Mouse (Mus musculus): ENCODE data around the gene Eri3. TPM values are rescaled to one million over a fixed set of nuclear protein-coding genes. Genes with fewer than 3 reads are reported as not detected.
A peak's percentile ranks its signal among the peaks of the same experiment; 100 is the strongest.

Gene Eri3
- total and polyA plus RNA-seq, 3 experiments = 20.7 to 151 (median 54.3) TPM

- Histone ChIP-seq H3K4me1 (ENCODE audit: insufficient read depth, low read depth, low read length) (peaks cover 20% of the 10 kb centered on the region), H3K36me3 (replicated peaks) (peaks cover 37% of the 10 kb centered on the region), H3K4me3 (ENCODE audit: low read depth, low read length) (peak overlapping the region; percentile 92), H3K27me3 (ENCODE audit: insufficient read depth, low read length) (peaks cover 8% of the 10 kb centered on the region), H3K9me3 (replicated peaks) (no peaks in the 10 kb centered on the region)
- ATAC-seq (ENCODE audit: extremely low read depth, insufficient number of reproducible peaks, low FRiP score, poor library complexity, severe bottlenecking) = no peak
- TF ChIP-seq CTCF (IDR thresholded peaks at IDR 0.05; ENCODE audit: low read depth, low read length) = no peak
- TF ChIP-seq GATA1 (IDR thresholded peaks at IDR 0.05; ENCODE audit: borderline replicate concordance, low read length) = no peak
- TF ChIP-seq POLR2AphosphoS5 (IDR thresholded peaks at IDR 0.05; ENCODE audit: insufficient replicate concordance, low read depth, low read length) = no peak
- no peak for TF ChIP-seq GATA2 (IDR thresholded peaks at IDR 0.05; ENCODE audit: borderline replicate concordance, low read depth, low read length)
- TF ChIP-seq TAL1 (conservative IDR thresholded peaks at IDR 0.05; ENCODE audit: low read depth, low read length) = no peak
- no peak for DNase-seq (ENCODE audit: low spot score)
These were observed 132.3 kb downstream of the Eri3 start for GRCm38 (mm10) chr4:117682463-117682862.

GRCm38 (mm10) chr4:117683048-117683768, 133.0 kb downstream of the Eri3 start:
- no peak for TF ChIP-seq CTCF (IDR thresholded peaks at IDR 0.05; ENCODE audit: low read depth, low read length)
- no peak for TF ChIP-seq TAL1 (conservative IDR thresholded peaks at IDR 0.05; ENCODE audit: low read depth, low read length)
- TF ChIP-seq GATA2 (IDR thresholded peaks at IDR 0.05; ENCODE audit: borderline replicate concordance, low read depth, low read length) = no peak
- no peak for TF ChIP-seq GATA1 (IDR thresholded peaks at IDR 0.05; ENCODE audit: borderline replicate concordance, low read length)
- TF ChIP-seq POLR2AphosphoS5 (IDR thresholded peaks at IDR 0.05; ENCODE audit: insufficient replicate concordance, low read depth, low read length) = no peak
- H3K4me1 ChIP-seq (ENCODE audit: insufficient read depth, low read depth, low read length) = peaks cover 20% of the 10 kb centered on the region
- H3K9me3 ChIP-seq (replicated peaks) = no peaks in the 10 kb centered on the region
- H3K36me3 ChIP-seq (replicated peaks) = peaks cover 30% of the 10 kb centered on the region
- H3K27me3 ChIP-seq (ENCODE audit: insufficient read depth, low read length) = peaks cover 8% of the 10 kb centered on the region
- DNase-seq (ENCODE audit: low spot score) (no peak), ATAC-seq (ENCODE audit: extremely low read depth, insufficient number of reproducible peaks, low FRiP score, poor library complexity, severe bottlenecking) (no peak)
- H3K4me3 ChIP-seq (ENCODE audit: low read depth, low read length) = no peak overlapping the region

DNA sequence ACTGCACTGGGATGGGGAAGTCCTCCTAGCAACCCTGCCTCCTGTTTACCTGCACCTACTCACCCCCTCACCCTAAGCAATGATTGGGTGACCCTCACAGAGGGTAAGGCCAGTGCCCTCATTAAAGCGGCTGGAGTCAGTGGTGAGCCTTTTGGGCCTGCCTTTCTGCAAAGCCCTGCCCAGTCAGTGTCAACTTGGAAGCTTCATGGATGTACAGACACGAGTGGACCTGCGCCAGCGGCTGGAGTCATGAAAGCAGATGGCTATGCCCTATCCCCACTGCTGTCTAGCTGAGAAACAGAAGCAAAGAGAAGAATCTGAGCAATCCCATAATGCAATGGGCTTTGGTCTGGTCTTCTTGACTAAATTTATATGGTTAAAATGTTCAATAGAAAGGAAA, 136.2 kb downstream of the Eri3 start:
- no peak for ATAC-seq (ENCODE audit: extremely low read depth, insufficient number of reproducible peaks, low FRiP score, poor library complexity, severe bottlenecking)
- peaks cover 10% of the 10 kb centered on the region for H3K27me3 ChIP-seq (ENCODE audit: insufficient read depth, low read length)

DNA sequence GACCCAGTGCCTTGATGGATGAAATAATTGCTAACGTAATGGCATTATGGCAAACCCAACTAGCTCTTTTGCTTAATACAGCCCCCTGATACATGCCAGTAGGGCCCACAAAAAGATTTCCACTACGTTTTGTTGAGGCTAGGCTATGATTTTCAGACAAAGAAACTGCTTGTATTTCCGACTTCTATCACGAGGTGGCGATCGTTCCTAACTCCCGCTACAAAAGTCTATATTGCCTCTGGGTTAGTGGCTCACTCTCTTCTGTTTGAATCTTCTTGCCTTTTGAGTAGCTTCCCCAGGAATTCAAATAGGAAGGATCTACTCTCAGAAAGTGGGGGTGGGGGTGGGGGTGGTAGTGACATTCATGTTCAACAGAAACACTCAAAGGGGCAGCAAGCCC, 155.2 kb downstream of the Eri3 start:
- Histone ChIP-seq H3K4me1 (ENCODE audit: insufficient read depth, low read depth, low read length) (no peaks in the 10 kb centered on the region), H3K4me3 (ENCODE audit: low read depth, low read length) (no peak overlapping the region), H3K27me3 (ENCODE audit: insufficient read depth, low read length) (peaks cover 11% of the 10 kb centered on the region), H3K9me3 (replicated peaks) (no peaks in the 10 kb centered on the region), H3K36me3 (replicated peaks) (no peaks in the 10 kb centered on the region)
- ATAC-seq (ENCODE audit: extremely low read depth, insufficient number of reproducible peaks, low FRiP score, poor library complexity, severe bottlenecking) (no peak), DNase-seq (ENCODE audit: low spot score) (peak; percentile 14)
- TF ChIP-seq CTCF (IDR thresholded peaks at IDR 0.05; ENCODE audit: low read depth, low read length) = peak; percentile 26; the same call in 1 of the 2 replicates
- no peak for TF ChIP-seq GATA1 (IDR thresholded peaks at IDR 0.05; ENCODE audit: borderline replicate concordance, low read length)
- no peak for TF ChIP-seq POLR2AphosphoS5 (IDR thresholded peaks at IDR 0.05; ENCODE audit: insufficient replicate concordance, low read depth, low read length)

More for the DNA sequence above, 136.2 kb downstream of the Eri3 start:
- no peak for DNase-seq (ENCODE audit: low spot score)
- Histone ChIP-seq H3K4me3 (ENCODE audit: low read depth, low read length) (no peak overlapping the region), H3K36me3 (replicated peaks) (no peaks in the 10 kb centered on the region), H3K9me3 (replicated peaks) (no peaks in the 10 kb centered on the region), H3K4me1 (ENCODE audit: insufficient read depth, low read depth, low read length) (peaks cover 10% of the 10 kb centered on the region)
- TF ChIP-seq POLR2AphosphoS5 (IDR thresholded peaks at IDR 0.05; ENCODE audit: insufficient replicate concordance, low read depth, low read length) = no peak
- TF ChIP-seq GATA2 (IDR thresholded peaks at IDR 0.05; ENCODE audit: borderline replicate concordance, low read depth, low read length) = no peak
- no peak for TF ChIP-seq GATA1 (IDR thresholded peaks at IDR 0.05; ENCODE audit: borderline replicate concordance, low read length)
- TF ChIP-seq TAL1 (conservative IDR thresholded peaks at IDR 0.05; ENCODE audit: low read depth, low read length) = no peak
- TF ChIP-seq CTCF (IDR thresholded peaks at IDR 0.05; ENCODE audit: low read depth, low read length) = no peak

DNA sequence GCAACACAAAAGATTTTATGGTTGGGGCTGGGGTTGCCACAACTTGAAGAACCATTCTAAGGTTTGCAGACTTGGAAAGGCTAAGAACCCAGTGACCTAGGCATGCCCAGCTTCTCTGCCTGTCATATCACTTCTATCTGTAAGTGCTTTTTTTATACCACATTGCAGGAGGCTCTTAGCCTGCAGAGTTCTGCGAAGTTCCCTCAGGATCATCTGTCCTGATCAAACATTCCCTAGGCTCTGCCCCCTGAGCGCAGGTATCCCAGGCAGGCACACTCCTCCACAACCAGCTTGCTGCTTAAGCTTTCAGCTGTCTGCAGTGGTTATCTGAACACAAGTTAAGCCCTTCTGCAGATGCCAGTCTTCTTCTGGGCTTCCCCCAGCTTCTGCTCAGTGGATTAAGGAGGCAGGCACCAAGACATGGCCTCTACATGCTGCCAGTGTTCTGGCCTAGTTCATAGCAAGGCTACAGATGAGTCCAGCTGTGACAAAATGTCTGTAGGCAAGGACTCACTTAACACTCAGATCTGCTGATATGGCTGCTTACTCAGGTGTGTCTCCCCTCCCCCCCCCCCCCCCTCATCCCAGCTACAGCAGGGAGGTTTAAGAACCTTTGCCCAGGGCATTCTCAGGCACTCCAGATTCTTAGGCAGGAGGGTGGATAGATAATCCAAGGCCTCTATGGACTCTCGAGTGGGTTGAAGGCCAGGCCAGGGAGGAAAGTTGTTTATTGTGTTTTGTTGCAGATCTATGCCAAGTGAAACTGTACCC, 158.8 kb downstream of the Eri3 start:
- no peak overlapping the region for H3K4me3 ChIP-seq (ENCODE audit: low read depth, low read length)
- H3K27me3 ChIP-seq (ENCODE audit: insufficient read depth, low read length) = peaks cover 5% of the 10 kb centered on the region; the same call in 1 of the 2 replicates
- no peaks in the 10 kb centered on the region for H3K9me3 ChIP-seq (replicated peaks)
- TF ChIP-seq GATA2 (IDR thresholded peaks at IDR 0.05; ENCODE audit: borderline replicate concordance, low read depth, low read length) (no peak), GATA1 (IDR thresholded peaks at IDR 0.05; ENCODE audit: borderline replicate concordance, low read length) (no peak), POLR2AphosphoS5 (IDR thresholded peaks at IDR 0.05; ENCODE audit: insufficient replicate concordance, low read depth, low read length) (no peak), TAL1 (conservative IDR thresholded peaks at IDR 0.05; ENCODE audit: low read depth, low read length) (no peak), CTCF (IDR thresholded peaks at IDR 0.05; ENCODE audit: low read depth, low read length) (no peak)
- no peaks in the 10 kb centered on the region for H3K36me3 ChIP-seq (replicated peaks)
- DNase-seq (ENCODE audit: low spot score) (no peak), ATAC-seq (ENCODE audit: extremely low read depth, insufficient number of reproducible peaks, low FRiP score, poor library complexity, severe bottlenecking) (no peak)
- no peaks in the 10 kb centered on the region for H3K4me1 ChIP-seq (ENCODE audit: insufficient read depth, low read depth, low read length)

DNA sequence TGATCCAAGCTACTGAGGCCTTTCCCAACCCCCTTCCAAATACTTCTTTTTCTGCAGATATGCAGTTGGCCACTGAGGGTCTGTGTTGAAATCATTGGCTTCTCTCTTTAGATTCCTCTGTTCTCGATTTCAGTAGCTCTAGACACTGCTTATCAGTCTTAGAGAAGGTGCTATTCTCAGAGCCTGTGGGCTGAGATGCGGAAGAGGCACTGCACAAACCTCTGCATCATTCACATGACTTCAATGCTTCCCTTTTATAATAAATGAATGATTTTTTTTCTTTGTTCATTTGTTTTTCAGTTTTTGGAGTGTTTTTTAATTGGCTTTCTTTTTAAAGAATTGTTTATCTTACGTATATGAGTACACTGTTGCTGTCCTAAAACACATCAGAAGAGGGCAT, 162.1 kb downstream of the Eri3 start:
- no peaks in the 10 kb centered on the region for H3K9me3 ChIP-seq (replicated peaks)
- TF ChIP-seq GATA2 (IDR thresholded peaks at IDR 0.05; ENCODE audit: borderline replicate concordance, low read depth, low read length) (no peak), POLR2AphosphoS5 (IDR thresholded peaks at IDR 0.05; ENCODE audit: insufficient replicate concordance, low read depth, low read length) (no peak), CTCF (IDR thresholded peaks at IDR 0.05; ENCODE audit: low read depth, low read length) (no peak), GATA1 (IDR thresholded peaks at IDR 0.05; ENCODE audit: borderline replicate concordance, low read length) (no peak), TAL1 (conservative IDR thresholded peaks at IDR 0.05; ENCODE audit: low read depth, low read length) (no peak)
- ATAC-seq (ENCODE audit: extremely low read depth, insufficient number of reproducible peaks, low FRiP score, poor library complexity, severe bottlenecking) (no peak), DNase-seq (ENCODE audit: low spot score) (no peak)
- H3K36me3 ChIP-seq (replicated peaks) = no peaks in the 10 kb centered on the region
- peaks cover 4% of the 10 kb centered on the region; the same call in 1 of the 2 replicates for H3K27me3 ChIP-seq (ENCODE audit: insufficient read depth, low read length)
- no peaks in the 10 kb centered on the region for H3K4me1 ChIP-seq (ENCODE audit: insufficient read depth, low read depth, low read length)
- no peak overlapping the region for H3K4me3 ChIP-seq (ENCODE audit: low read depth, low read length)

All from G1E (cell line).